In genomic region chr7:80796258-80796657, GRCm38 (mm10) we compare ENCODE assay signal across 19 mouse cellular contexts. TPM values are rescaled to one million over a fixed set of nuclear protein-coding genes. Genes with fewer than 3 reads are reported as not detected.
DNase-seq lines count a peak whose midpoint lies in the region; ATAC-seq and TF ChIP-seq lines count a peak whose summit lies in the region.
"Had no signal": no experiment of that assay in that cellular context is flagged by ENCODE, and none has a peak within 500 bp of the region (broad histone marks: within the 10 kb centered on the region; RNA-seq: fewer than 3 reads in every experiment).

No protein-coding gene starts in this region.

- no peak overlapping the region for H3K4me3 ChIP-seq in kidney, embryonic 16.5 days (ENCODE audit: low read length)
- H3K4me3 ChIP-seq in stomach, embryonic 16.5 days (replicated peaks; ENCODE audit: low read length): no peak overlapping the region
- no peak overlapping the region for H3K4me3 ChIP-seq in stomach, postnatal 0 days (ENCODE audit: low read depth, low read length)
- H3K4me3 ChIP-seq: hindbrain, embryonic 13.5 days; midbrain, embryonic 10.5 days had no signal

- H3K9ac ChIP-seq in kidney, embryonic 16.5 days (replicated peaks; ENCODE audit: low read length): no peak overlapping the region
- H3K9ac ChIP-seq in stomach, embryonic 16.5 days (ENCODE audit: low read length): no peak overlapping the region
- H3K9ac ChIP-seq in stomach, postnatal 0 days (ENCODE audit: low read length): no peak overlapping the region
- H3K9ac ChIP-seq: forebrain, postnatal 0 days; hindbrain, embryonic 13.5 days had no signal

- peak overlapping the region; percentile 6; the same call in 1 of the 2 replicates for H3K27ac ChIP-seq in kidney, embryonic 16.5 days (ENCODE audit: low read length)
- H3K27ac ChIP-seq in stomach, embryonic 16.5 days (ENCODE audit: low read length): peak overlapping the region; percentile 24; the same call in 1 of the 2 replicates
- H3K27ac ChIP-seq in stomach, postnatal 0 days (replicated peaks): no peak overlapping the region
- H3K27ac ChIP-seq: hindbrain, embryonic 13.5 days; midbrain, embryonic 10.5 days had no signal

- no peaks in the 10 kb centered on the region for H3K9me3 ChIP-seq in kidney, embryonic 16.5 days (ENCODE audit: low read length)
- H3K9me3 ChIP-seq in stomach, embryonic 16.5 days (replicated peaks; ENCODE audit: control insufficient read depth, low read length): no peaks in the 10 kb centered on the region
- H3K9me3 ChIP-seq in stomach, postnatal 0 days (ENCODE audit: control insufficient read depth, low read length): no peaks in the 10 kb centered on the region
- H3K9me3 ChIP-seq: hindbrain, embryonic 13.5 days had no signal

- no peaks in the 10 kb centered on the region for H3K27me3 ChIP-seq in kidney, embryonic 16.5 days (ENCODE audit: insufficient read depth, low read length)
- no peaks in the 10 kb centered on the region for H3K27me3 ChIP-seq in stomach, embryonic 16.5 days (ENCODE audit: control insufficient read depth, insufficient read depth, low read length)
- H3K27me3 ChIP-seq in stomach, postnatal 0 days (ENCODE audit: control insufficient read depth, insufficient read depth, low read length): no peaks in the 10 kb centered on the region
- H3K27me3 ChIP-seq: CH12.LX; hindbrain, embryonic 13.5 days; Patski had no signal

- TF ChIP-seq CTCF in stomach, postnatal 0 days (IDR thresholded peaks at IDR 0.05; ENCODE audit: low read depth): no peak

- H3K4me2 ChIP-seq in kidney, embryonic 16.5 days (replicated peaks; ENCODE audit: low read depth, low read length): no peak overlapping the region
- no peak overlapping the region for H3K4me2 ChIP-seq in stomach, embryonic 16.5 days (ENCODE audit: low read depth, low read length)
- H3K4me2 ChIP-seq in stomach, postnatal 0 days (replicated peaks; ENCODE audit: low read depth): no peak overlapping the region
- H3K4me2 ChIP-seq: hindbrain, embryonic 13.5 days had no signal

- peaks cover 50% of the 10 kb centered on the region for H3K36me3 ChIP-seq in kidney, embryonic 16.5 days (ENCODE audit: insufficient read depth, low read length)
- H3K36me3 ChIP-seq in stomach, embryonic 16.5 days (ENCODE audit: control insufficient read depth, insufficient read depth, low read length): peaks cover 33% of the 10 kb centered on the region
- peaks cover 13% of the 10 kb centered on the region for H3K36me3 ChIP-seq in stomach, postnatal 0 days (ENCODE audit: control insufficient read depth, insufficient read depth, low read length)

- 74% methylated on average over 6 of the region's 6 CpGs for WGBS in kidney, embryonic 16.5 days
- WGBS in stomach, embryonic 16.5 days: 81% methylated on average over 6 of the region's 6 CpGs
- 70% methylated on average over 6 of the region's 6 CpGs for WGBS in stomach, postnatal 0 days

- no peak for TF ChIP-seq EP300 in stomach, postnatal 0 days (optimal IDR thresholded peaks at IDR 0.05)

- intact Hi-C loops in heart, postnatal 36 days (cut with DNase I): no loop called here

- H3K4me1 ChIP-seq in kidney, embryonic 16.5 days (ENCODE audit: insufficient read depth, low read length): peaks cover 15% of the 10 kb centered on the region
- peaks cover 12% of the 10 kb centered on the region; the same call in 1 of the 2 replicates for H3K4me1 ChIP-seq in stomach, embryonic 16.5 days (ENCODE audit: control insufficient read depth, insufficient read depth, low read length)
- no peaks in the 10 kb centered on the region for H3K4me1 ChIP-seq in stomach, postnatal 0 days (replicated peaks; ENCODE audit: control insufficient read depth, insufficient read depth)
- H3K4me1 ChIP-seq: hindbrain, embryonic 13.5 days; midbrain, embryonic 10.5 days had no signal

- DNase-seq in heart, adult 11 months: peak; percentile 89
- DNase-seq in heart, postnatal 36 days: no peak
- DNase-seq in kidney, adult 11 months: no peak
- DNase-seq in stomach, postnatal 0 days (ENCODE audit: low spot score): no peak
- DNase-seq in layer of hippocampus, postnatal 25 days (ENCODE audit: extremely low spot score in 1 of 2, low spot score in 1 of 2): no peak
- DNase-seq: adrenal gland, postnatal 36 days; B cell, adult 2 months; cerebellum, adult 9-10 months; forebrain, postnatal 0 days; heart, postnatal 10 days; kidney, adult 8-10 months; kidney, postnatal 25 days had no signal

- ATAC-seq in kidney, embryonic 16.5 days (ENCODE audit: low FRiP score, low TSS enrichment): no peak
- ATAC-seq in stomach, embryonic 16.5 days (ENCODE audit: insufficient read depth, low FRiP score): no peak
- ATAC-seq in stomach, postnatal 0 days (ENCODE audit: low FRiP score, low TSS enrichment): no peak
- ATAC-seq: forebrain, postnatal 0 days; inflammation-experienced regulatory T-cells, adult 6 months; Patski had no signal

RNA-seq across cellular contexts. Expression of gene Iqgap1, which starts 29.5 kb away (rescaled TPM):
- total RNA-seq in heart, postnatal 36 days (2021): 10 to 100 TPM; 40.5 to 43.2 TPM
- polyA plus RNA-seq in kidney, embryonic 16.5 days (2015; fragmentation: Nextera tagmentation; extraction: Ambion mirVana): 97.7 and 101 TPM in 2 replicates
- polyA plus RNA-seq in stomach, embryonic 16.5 days (2015; fragmentation: Nextera tagmentation; extraction: Ambion mirVana): 99.2 and 106 TPM in 2 replicates
- 52.8 and 58.0 TPM in 2 replicates for polyA plus RNA-seq in stomach, postnatal 0 days (2015; fragmentation: Nextera tagmentation; extraction: Ambion mirVana)
- 10 to 100 TPM; 15.9 to 23.3 TPM for total RNA-seq in layer of hippocampus, postnatal 25 days (2021)
